Mouse (Mus musculus): ENCODE data around the gene Kcne1. TPM values are rescaled to one million over a fixed set of nuclear protein-coding genes. Genes with fewer than 3 reads are reported as not detected.

Kcne1 gene
- polyA plus RNA-seq, 1 experiment from 2014 or later, result 0.14 TPM

DNA sequence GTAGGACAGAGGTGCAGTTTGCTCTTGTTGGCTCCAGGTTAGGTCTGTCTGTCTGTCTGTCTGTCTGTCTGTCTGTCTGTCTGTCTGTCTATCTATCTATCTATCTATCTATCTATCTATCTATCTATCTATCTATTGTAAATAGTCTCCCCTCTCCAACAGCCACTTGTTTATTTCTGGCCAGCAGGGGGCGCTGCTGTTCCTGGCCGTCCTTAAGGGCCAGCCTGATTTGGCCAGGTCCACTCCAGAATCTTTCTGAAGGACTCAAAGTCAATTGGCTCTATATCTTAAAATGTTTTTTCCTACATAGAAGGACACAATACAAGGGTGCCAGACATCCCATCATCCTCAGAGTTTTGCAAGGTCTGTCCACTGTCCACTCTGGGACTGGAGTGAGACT is 25.8 kb upstream of the Kcne1 start:
- no peaks in the 10 kb centered on the region for H3K4me1 ChIP-seq (ENCODE audit: insufficient read depth, low read depth, low read length)
- no peaks in the 10 kb centered on the region for H3K36me3 ChIP-seq (ENCODE audit: insufficient read depth, low read length)
- H3K4me2 ChIP-seq (replicated peaks; ENCODE audit: low read depth, low read length), result no peak overlapping the region
- ATAC-seq (peak; percentile 47), DNase-seq (ENCODE audit: low spot score) (peak; percentile 89)
- TF ChIP-seq EP300 (IDR thresholded peaks at IDR 0.05) (no peak), CTCF (IDR thresholded peaks at IDR 0.05) (peak; percentile 89)
- H3K9ac ChIP-seq (replicated peaks; ENCODE audit: low read depth), result no peak overlapping the region
- H3K27me3 ChIP-seq (replicated peaks; ENCODE audit: insufficient read depth, low read length), result no peaks in the 10 kb centered on the region
- 2% methylated on average over 2 of the region's 2 CpGs for WGBS
- no peak overlapping the region for H3K27ac ChIP-seq (ENCODE audit: low read length)
- H3K9me3 ChIP-seq (ENCODE audit: low read length), result no peaks in the 10 kb centered on the region
- H3K4me3 ChIP-seq (ENCODE audit: low read depth, low read length), result no peak overlapping the region

- Histone ChIP-seq H3K36me3 (ENCODE audit: insufficient read depth, low read length) (no peaks in the 10 kb centered on the region), H3K4me3 (ENCODE audit: low read depth, low read length) (no peak overlapping the region), H3K9ac (replicated peaks; ENCODE audit: low read depth) (no peak overlapping the region), H3K27me3 (replicated peaks; ENCODE audit: insufficient read depth, low read length) (no peaks in the 10 kb centered on the region), H3K9me3 (ENCODE audit: low read length) (no peaks in the 10 kb centered on the region), H3K4me1 (ENCODE audit: insufficient read depth, low read depth, low read length) (no peaks in the 10 kb centered on the region), H3K4me2 (replicated peaks; ENCODE audit: low read depth, low read length) (no peak overlapping the region), H3K27ac (ENCODE audit: low read length) (no peak overlapping the region)
- ATAC-seq, result no peak
- no peak for DNase-seq (ENCODE audit: low spot score)
- no peak for TF ChIP-seq EP300 (IDR thresholded peaks at IDR 0.05)
- TF ChIP-seq CTCF (IDR thresholded peaks at IDR 0.05), result peak; percentile 40
Observed at GRCm38 (mm10) chr16:92383412-92383811, 24.1 kb upstream of the Kcne1 start.

GRCm38 (mm10) chr16:92382508-92382907 is 23.2 kb upstream of the Kcne1 start:
- H3K9ac ChIP-seq (replicated peaks; ENCODE audit: low read depth), result no peak overlapping the region
- H3K4me2 ChIP-seq (replicated peaks; ENCODE audit: low read depth, low read length), result no peak overlapping the region
- no peaks in the 10 kb centered on the region for H3K4me1 ChIP-seq (ENCODE audit: insufficient read depth, low read depth, low read length)
- H3K27ac ChIP-seq (ENCODE audit: low read length), result no peak overlapping the region
- 35% methylated on average over 6 of the region's 6 CpGs for WGBS
- TF ChIP-seq CTCF (IDR thresholded peaks at IDR 0.05) (no peak), EP300 (IDR thresholded peaks at IDR 0.05) (no peak)
- H3K9me3 ChIP-seq (ENCODE audit: low read length), result no peaks in the 10 kb centered on the region
- H3K4me3 ChIP-seq (ENCODE audit: low read depth, low read length), result no peak overlapping the region
- no peaks in the 10 kb centered on the region for H3K27me3 ChIP-seq (replicated peaks; ENCODE audit: insufficient read depth, low read length)
- peak; percentile 39; the same call in 1 of the 2 replicates for ATAC-seq
- DNase-seq (ENCODE audit: low spot score), result peak; percentile 26
- no peaks in the 10 kb centered on the region for H3K36me3 ChIP-seq (ENCODE audit: insufficient read depth, low read length)

- Histone ChIP-seq H3K27ac (ENCODE audit: low read length) (no peak overlapping the region), H3K4me3 (ENCODE audit: low read depth, low read length) (no peak overlapping the region), H3K27me3 (replicated peaks; ENCODE audit: insufficient read depth, low read length) (no peaks in the 10 kb centered on the region), H3K4me1 (ENCODE audit: insufficient read depth, low read depth, low read length) (no peaks in the 10 kb centered on the region), H3K9ac (replicated peaks; ENCODE audit: low read depth) (no peak overlapping the region), H3K4me2 (replicated peaks; ENCODE audit: low read depth, low read length) (no peak overlapping the region), H3K36me3 (ENCODE audit: insufficient read depth, low read length) (no peaks in the 10 kb centered on the region), H3K9me3 (ENCODE audit: low read length) (no peaks in the 10 kb centered on the region)
- ATAC-seq, result no peak
- DNase-seq (ENCODE audit: low spot score), result no peak
- WGBS, result 62% methylated on average over 6 of the region's 6 CpGs
- TF ChIP-seq EP300 (IDR thresholded peaks at IDR 0.05) (no peak), CTCF (IDR thresholded peaks at IDR 0.05) (no peak)
Observed at GRCm38 (mm10) chr16:92381092-92381491, 21.8 kb upstream of the Kcne1 start.

DNA sequence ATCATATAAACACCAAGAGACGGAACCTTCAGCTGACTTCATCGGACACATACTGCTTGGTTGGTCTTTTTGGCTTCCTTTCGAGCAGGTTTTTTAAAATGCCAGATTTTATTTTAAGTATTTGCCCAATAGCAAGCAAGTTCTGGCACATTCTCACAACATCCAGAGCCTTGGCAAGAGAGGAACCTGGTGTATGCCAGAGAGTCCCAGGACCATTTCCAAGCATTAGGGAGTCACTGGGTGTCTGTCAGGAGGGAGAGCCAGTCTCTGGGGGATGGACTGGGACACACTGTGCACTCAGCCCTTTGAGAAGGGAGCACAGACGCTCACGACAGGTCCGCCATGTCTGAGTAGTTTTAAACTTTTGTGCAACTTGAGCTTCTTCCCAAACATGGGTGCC is 17.7 kb upstream of the Kcne1 start:
- H3K4me3 ChIP-seq (ENCODE audit: low read depth, low read length), result no peak overlapping the region
- ATAC-seq (no peak), DNase-seq (ENCODE audit: low spot score) (no peak)

GRCm38 (mm10) chr16:92371623-92372022 is 12.4 kb upstream of the Kcne1 start:
- DNase-seq (ENCODE audit: low spot score) (no peak), ATAC-seq (no peak)
- TF ChIP-seq EP300 (IDR thresholded peaks at IDR 0.05), result no peak
- TF ChIP-seq CTCF (IDR thresholded peaks at IDR 0.05), result no peak
- no peak overlapping the region for H3K4me2 ChIP-seq (replicated peaks; ENCODE audit: low read depth, low read length)
- H3K4me3 ChIP-seq (ENCODE audit: low read depth, low read length), result no peak overlapping the region
- H3K36me3 ChIP-seq (ENCODE audit: insufficient read depth, low read length), result no peaks in the 10 kb centered on the region
- no peaks in the 10 kb centered on the region for H3K27me3 ChIP-seq (replicated peaks; ENCODE audit: insufficient read depth, low read length)
- no peak overlapping the region for H3K9ac ChIP-seq (replicated peaks; ENCODE audit: low read depth)
- H3K4me1 ChIP-seq (ENCODE audit: insufficient read depth, low read depth, low read length), result no peaks in the 10 kb centered on the region
- H3K27ac ChIP-seq (ENCODE audit: low read length), result no peak overlapping the region
- WGBS, result 31% methylated on average over 5 of the region's 5 CpGs
- H3K9me3 ChIP-seq (ENCODE audit: low read length), result no peaks in the 10 kb centered on the region

More for the DNA sequence above, 17.7 kb upstream of the Kcne1 start:
- no peak overlapping the region for H3K9ac ChIP-seq (replicated peaks; ENCODE audit: low read depth)
- H3K27me3 ChIP-seq (replicated peaks; ENCODE audit: insufficient read depth, low read length), result no peaks in the 10 kb centered on the region
- no peak overlapping the region for H3K4me2 ChIP-seq (replicated peaks; ENCODE audit: low read depth, low read length)
- no peaks in the 10 kb centered on the region for H3K36me3 ChIP-seq (ENCODE audit: insufficient read depth, low read length)
- TF ChIP-seq CTCF (IDR thresholded peaks at IDR 0.05) (no peak), EP300 (IDR thresholded peaks at IDR 0.05) (no peak)
- 76% methylated on average over 6 of the region's 6 CpGs for WGBS
- no peak overlapping the region for H3K27ac ChIP-seq (ENCODE audit: low read length)
- H3K9me3 ChIP-seq (ENCODE audit: low read length), result no peaks in the 10 kb centered on the region
- H3K4me1 ChIP-seq (ENCODE audit: insufficient read depth, low read depth, low read length), result no peaks in the 10 kb centered on the region

DNA sequence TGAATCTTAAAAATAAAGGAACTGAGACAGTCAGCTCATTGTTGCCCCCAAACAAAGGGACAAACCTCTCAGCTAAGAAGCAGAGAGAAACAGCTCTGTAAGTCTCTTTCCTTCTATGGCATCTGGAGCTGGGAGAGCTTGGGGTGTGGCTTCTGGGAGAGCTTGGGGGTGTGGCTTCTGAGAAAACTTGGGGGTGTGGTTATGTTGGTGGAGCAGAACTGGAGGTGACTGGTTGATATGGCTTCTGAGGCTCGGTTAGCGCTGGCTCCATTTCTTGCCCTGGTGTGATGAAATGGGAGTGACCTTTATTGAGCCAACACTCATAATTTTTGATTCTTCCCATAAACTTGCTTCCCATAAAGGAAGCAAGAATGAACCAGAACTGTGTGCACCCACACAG is 10.0 kb upstream of the Kcne1 start:
- Histone ChIP-seq H3K9ac (replicated peaks; ENCODE audit: low read depth) (no peak overlapping the region), H3K27ac (ENCODE audit: low read length) (no peak overlapping the region), H3K4me2 (replicated peaks; ENCODE audit: low read depth, low read length) (no peak overlapping the region), H3K36me3 (ENCODE audit: insufficient read depth, low read length) (no peaks in the 10 kb centered on the region), H3K4me1 (ENCODE audit: insufficient read depth, low read depth, low read length) (no peaks in the 10 kb centered on the region), H3K9me3 (ENCODE audit: low read length) (no peaks in the 10 kb centered on the region), H3K27me3 (replicated peaks; ENCODE audit: insufficient read depth, low read length) (no peaks in the 10 kb centered on the region), H3K4me3 (ENCODE audit: low read depth, low read length) (no peak overlapping the region)
- WGBS, result 31% methylated on average over 2 of the region's 2 CpGs
- peak; percentile 83 for DNase-seq (ENCODE audit: low spot score)
- ATAC-seq, result peak; percentile 70
- no peak for TF ChIP-seq EP300 (IDR thresholded peaks at IDR 0.05)
- TF ChIP-seq CTCF (IDR thresholded peaks at IDR 0.05), result no peak

All from lung, postnatal 0 days (tissue).